Mouse (Mus musculus): ENCODE data around the gene Aarsd1.

The Aarsd1 gene

GRCm38 (mm10) chr11:101374421-101374938 is 42.9 kb downstream of the Aarsd1 start:
- no peak for DNase-seq

DNA sequence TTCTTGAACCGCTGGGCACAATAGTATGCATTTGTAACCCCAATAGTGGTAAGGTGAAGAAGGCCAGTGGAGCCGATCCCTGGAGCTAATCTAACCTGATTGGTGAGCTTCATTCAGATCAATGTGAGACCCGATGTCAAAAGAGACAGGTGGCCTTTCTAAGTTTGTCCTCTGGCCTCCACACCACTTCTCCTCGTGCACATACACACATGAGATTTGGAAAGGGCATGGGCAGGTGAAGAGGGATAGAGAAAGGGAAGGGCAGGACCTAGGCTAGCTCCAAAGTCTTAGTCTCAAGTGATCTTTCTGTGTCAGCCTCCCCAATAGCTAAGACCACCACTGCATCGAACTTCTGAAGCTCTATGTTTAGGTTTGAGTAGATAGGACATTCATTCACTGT is 47.3 kb downstream of the Aarsd1 start:
- no peak for DNase-seq

DNA sequence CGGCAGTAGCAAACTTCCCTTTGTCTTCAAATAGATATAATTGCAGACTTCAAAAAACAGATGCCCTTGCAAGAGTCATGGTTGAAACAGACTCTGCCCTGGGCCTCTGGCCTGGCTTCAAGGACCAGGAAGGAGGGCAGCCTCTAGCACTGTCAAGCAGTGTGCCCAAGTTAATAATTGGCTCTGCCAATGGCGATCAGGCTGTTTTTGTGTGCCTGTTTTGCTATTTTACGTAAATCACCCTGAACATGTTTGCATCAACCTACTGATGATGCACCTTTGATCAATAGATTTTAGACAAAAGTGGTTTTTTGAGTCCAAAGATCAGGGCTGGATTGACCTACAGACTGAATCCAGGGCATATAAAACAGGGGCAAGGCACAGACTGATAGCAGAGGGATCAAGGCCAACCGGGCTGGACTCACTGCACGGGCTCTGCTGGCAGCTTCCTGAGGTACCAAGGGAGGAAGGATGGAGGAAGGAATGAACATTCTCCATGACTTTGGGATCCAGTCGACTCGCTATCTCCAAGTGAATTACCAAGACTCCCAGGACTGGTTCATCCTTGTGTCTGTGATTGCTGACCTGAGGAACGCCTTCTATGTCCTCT is 50.0 kb downstream of the Aarsd1 start, which contains the start of gene G6pc:
Gene G6pc, plus strand, starts transcription at position 236 of the 610 bp plus-strand sequence.
- peak; percentile 82 for DNase-seq

GRCm38 (mm10) chr11:101364531-101364931 is 52.9 kb downstream of the Aarsd1 start:
- peak; percentile 60 for DNase-seq

DNA sequence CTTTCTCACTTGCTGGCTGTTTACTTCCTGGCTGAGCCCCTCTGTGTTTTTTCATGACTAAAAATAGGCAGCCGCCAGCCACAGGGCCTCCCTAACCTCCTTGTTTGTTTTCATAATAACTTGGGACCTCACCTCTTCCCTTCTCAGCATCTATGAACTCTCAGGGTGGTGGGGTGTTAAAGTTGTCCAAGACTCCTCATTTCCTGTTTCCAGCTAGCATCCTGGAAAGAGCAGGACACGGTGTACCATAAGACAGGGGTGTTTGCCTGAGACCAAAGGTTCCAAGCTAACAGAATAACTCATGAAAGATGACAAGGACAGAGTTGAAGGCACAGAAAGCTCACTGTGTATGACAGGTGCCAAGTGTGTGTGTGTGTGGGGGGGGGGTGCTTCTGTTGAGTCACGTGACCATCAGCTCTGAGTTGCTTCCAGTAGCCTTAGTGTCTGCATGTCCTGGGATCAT is 56.7 kb downstream of the Aarsd1 start:
- DNase-seq, result peak; percentile 64

DNA sequence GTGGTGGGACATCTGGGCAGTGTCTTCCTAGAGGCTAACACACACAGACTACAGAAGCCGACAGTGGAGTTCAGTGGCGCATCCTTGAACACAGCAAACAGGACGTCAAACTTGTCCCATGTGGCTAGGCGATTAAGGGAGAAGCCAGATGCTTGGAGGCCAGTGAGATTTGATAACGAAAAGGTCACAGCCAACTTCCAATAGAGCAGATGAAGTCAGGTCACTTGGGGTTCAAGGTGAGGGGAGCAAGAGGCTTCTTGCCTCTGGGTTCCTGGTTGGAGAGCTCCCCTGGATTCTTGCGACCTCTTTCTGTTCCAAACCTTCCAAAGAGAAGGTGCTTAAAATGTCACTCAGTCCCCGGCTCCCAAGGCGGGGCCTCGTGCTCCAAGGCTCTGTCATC is 57.6 kb downstream of the Aarsd1 start:
- no peak for DNase-seq

DNA sequence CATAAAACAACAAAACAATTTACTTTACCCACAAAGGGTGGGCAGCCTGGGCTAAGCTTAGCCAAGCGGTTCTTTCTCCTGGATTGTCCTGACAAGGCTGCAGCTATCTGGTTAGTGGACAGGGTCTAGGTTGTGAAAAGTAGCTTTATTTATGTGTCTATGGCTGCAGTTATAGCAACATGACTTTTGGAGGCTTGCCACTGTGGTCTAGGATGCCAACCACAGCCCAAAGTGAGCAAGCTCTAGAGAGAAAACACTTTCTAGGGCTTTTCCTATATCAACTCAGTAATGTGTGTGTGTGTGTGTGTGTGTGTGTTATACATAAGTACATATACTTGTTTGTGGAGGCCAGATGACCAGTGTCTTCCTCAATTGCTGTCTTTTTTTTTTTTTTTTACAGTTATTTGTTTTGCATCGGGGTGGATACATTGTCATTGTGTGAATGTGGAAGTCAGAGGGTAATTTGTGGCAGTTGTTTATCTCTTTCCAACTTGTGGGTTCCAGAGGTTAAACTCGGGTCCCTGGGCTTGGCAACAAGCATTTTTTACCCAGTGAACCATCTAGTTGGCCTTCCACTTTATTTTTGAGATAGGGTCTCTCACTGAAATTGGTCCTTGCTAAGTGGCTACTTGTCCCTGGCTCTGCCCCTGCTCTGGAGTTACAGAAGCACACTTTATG is 59.8 kb downstream of the Aarsd1 start:
- DNase-seq, result no peak
